Mouse (Mus musculus): ENCODE results near the gene Slc7a7. TPM values are rescaled to one million over a fixed set of nuclear protein-coding genes. Genes with fewer than 3 reads are reported as not detected.
A peak's percentile ranks its signal among the peaks of the same experiment; 100 is the strongest.

Gene Slc7a7
- polyA plus RNA-seq, 1 experiment, result 0.35 TPM

DNA sequence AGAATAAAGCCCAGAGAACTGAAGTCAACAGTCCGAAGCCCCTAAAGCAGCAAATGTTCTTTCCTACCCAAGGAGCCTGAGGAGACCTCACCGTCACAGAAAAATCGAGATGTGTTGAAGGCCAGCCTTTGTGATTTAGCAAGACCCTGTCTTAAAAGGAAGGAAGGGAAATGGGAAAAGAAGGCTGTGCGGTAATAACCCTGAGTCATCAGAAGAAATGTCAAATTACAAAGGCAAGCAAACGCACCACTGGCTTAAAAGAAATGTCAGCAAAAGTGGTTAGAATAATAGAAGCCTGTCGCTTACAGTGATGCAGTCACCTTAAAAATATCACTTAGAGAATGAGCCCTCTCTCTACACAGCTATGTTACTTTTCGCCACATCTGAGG, 19.1 kb downstream of the Slc7a7 start:
- Histone ChIP-seq H3ac (ENCODE audit: control insufficient read depth, insufficient read length, low read depth) (no peak overlapping the region), H3K4me3 (ENCODE audit: insufficient read depth, poor library complexity, severe bottlenecking) (no peak overlapping the region), H3K79me2 (ENCODE audit: control insufficient read depth, insufficient read depth) (no peaks in the 10 kb centered on the region), H3K36me3 (ENCODE audit: control insufficient read depth, insufficient read depth) (no peaks in the 10 kb centered on the region), H3K27me3 (ENCODE audit: control insufficient read depth, insufficient read depth, insufficient read length) (no peaks in the 10 kb centered on the region), H3K79me3 (ENCODE audit: low read depth) (no peaks in the 10 kb centered on the region)
- TF ChIP-seq FOSL1 (IDR thresholded peaks at IDR 0.05; ENCODE audit: insufficient read depth, low read length, poor library complexity, severe bottlenecking), result no peak
- TF ChIP-seq MYOG (IDR thresholded peaks at IDR 0.05; ENCODE audit: control insufficient read depth, extremely low read depth, insufficient read length), result no peak
- TF ChIP-seq MYOD1 (IDR thresholded peaks at IDR 0.05; ENCODE audit: control insufficient read depth, insufficient read length, low read depth), result no peak
- TF ChIP-seq CTCF (IDR thresholded peaks at IDR 0.05; ENCODE audit: control insufficient read depth, insufficient read depth, insufficient read length), result no peak
- no peak for TF ChIP-seq CEBPB (IDR thresholded peaks at IDR 0.05; ENCODE audit: low read depth)
- no peak for TF ChIP-seq USF1 (IDR thresholded peaks at IDR 0.05; ENCODE audit: low read depth)
- no peak for TF ChIP-seq MAX (IDR thresholded peaks at IDR 0.05)

DNA sequence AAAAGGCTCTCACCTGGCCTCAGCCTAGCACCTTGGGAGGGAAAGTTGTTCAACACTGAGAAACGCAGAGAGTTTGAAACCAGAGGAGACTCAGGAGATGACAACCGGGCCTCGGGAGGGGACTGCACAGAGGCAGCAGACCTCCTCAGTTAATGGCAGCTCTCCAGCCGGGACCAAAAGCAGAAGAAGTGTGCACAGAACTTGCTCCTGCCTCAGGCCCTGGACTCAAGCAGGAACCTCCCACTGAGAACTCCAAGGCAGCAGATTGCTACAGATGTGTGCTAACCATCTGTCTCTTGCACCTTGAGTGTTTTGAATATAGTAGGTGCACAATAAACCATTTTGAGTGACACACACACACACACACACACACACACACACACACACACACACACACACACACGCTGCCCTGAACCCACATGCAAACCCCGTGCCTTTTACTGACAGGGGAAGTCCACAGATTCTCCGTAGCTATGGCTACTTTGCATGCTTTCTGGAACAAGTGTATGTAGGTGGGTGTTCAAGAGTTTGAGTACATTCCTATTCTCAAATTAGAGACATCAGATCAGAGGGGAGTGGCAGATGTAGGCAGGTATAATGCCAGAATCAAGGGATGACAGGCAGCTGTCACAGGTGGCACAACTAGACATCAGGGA, 19.6 kb downstream of the Slc7a7 start:
- no peaks in the 10 kb centered on the region for H3K27me3 ChIP-seq (ENCODE audit: control insufficient read depth, insufficient read depth, insufficient read length)
- H3K36me3 ChIP-seq (ENCODE audit: control insufficient read depth, insufficient read depth), result no peaks in the 10 kb centered on the region
- no peaks in the 10 kb centered on the region for H3K79me2 ChIP-seq (ENCODE audit: control insufficient read depth, insufficient read depth)
- H3K4me3 ChIP-seq (ENCODE audit: insufficient read depth, poor library complexity, severe bottlenecking), result no peak overlapping the region
- no peak overlapping the region for H3ac ChIP-seq (ENCODE audit: control insufficient read depth, insufficient read length, low read depth)
- TF ChIP-seq FOSL1 (IDR thresholded peaks at IDR 0.05; ENCODE audit: insufficient read depth, low read length, poor library complexity, severe bottlenecking), result no peak
- H3K79me3 ChIP-seq (ENCODE audit: low read depth), result no peaks in the 10 kb centered on the region

DNA sequence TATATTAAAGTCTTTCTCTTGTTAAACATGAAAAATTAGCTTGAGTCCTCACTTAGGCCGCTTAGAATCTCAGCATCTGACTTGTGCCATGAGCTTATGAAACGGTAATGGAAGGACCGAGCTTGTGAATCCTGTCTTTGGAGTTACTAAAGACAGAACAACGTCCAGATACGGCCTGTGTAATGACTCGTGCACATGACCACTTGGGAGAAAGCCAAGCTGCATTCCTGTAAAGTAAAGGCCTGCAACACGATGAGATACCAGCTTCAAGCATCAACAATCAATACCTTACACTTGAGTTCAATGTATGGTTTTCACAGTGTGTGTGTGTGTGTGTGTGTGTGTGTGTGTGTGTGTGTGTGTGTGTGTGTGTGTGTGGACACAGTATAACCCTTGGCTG, 20.9 kb downstream of the Slc7a7 start:
- Histone ChIP-seq H3K79me2 (ENCODE audit: control insufficient read depth, insufficient read depth) (no peaks in the 10 kb centered on the region), H3ac (ENCODE audit: control insufficient read depth, insufficient read length, low read depth) (no peak overlapping the region), H3K4me3 (ENCODE audit: insufficient read depth, poor library complexity, severe bottlenecking) (no peak overlapping the region), H3K36me3 (ENCODE audit: control insufficient read depth, insufficient read depth) (no peaks in the 10 kb centered on the region), H3K79me3 (ENCODE audit: low read depth) (no peaks in the 10 kb centered on the region), H3K27me3 (ENCODE audit: control insufficient read depth, insufficient read depth, insufficient read length) (no peaks in the 10 kb centered on the region)
- no peak for TF ChIP-seq MYOD1 (IDR thresholded peaks at IDR 0.05; ENCODE audit: control insufficient read depth, insufficient read length, low read depth)
- no peak for TF ChIP-seq MAX (IDR thresholded peaks at IDR 0.05)
- no peak for TF ChIP-seq FOSL1 (IDR thresholded peaks at IDR 0.05; ENCODE audit: insufficient read depth, low read length, poor library complexity, severe bottlenecking)
- TF ChIP-seq USF1 (IDR thresholded peaks at IDR 0.05; ENCODE audit: low read depth), result no peak
- no peak for TF ChIP-seq CEBPB (IDR thresholded peaks at IDR 0.05; ENCODE audit: low read depth)
- TF ChIP-seq CTCF (IDR thresholded peaks at IDR 0.05; ENCODE audit: control insufficient read depth, insufficient read depth, insufficient read length), result no peak
- no peak for TF ChIP-seq MYOG (IDR thresholded peaks at IDR 0.05; ENCODE audit: control insufficient read depth, extremely low read depth, insufficient read length)

DNA sequence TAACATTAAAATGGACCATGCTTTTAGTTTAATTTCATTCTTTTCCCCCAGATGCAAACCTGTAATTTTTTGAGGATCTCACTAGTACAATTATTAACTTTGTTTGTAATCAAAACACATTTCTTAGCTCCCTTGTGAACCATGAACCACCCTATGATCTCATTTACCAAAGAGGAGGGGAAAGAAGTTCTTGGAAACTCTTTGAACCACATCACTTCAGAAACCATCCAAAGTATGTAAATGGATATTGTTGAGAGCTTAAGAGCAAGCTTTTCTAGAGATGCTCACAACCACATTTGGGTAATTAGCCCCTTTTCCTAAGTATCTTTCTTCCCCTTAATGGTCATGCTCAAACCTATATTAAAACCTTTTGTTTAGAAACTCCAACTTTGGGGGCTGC, 23.3 kb downstream of the Slc7a7 start:
- Histone ChIP-seq H3K27me3 (ENCODE audit: control insufficient read depth, insufficient read depth, insufficient read length) (no peaks in the 10 kb centered on the region), H3K4me3 (ENCODE audit: insufficient read depth, poor library complexity, severe bottlenecking) (no peak overlapping the region), H3K79me2 (ENCODE audit: control insufficient read depth, insufficient read depth) (no peaks in the 10 kb centered on the region), H3K79me3 (ENCODE audit: low read depth) (no peaks in the 10 kb centered on the region), H3K36me3 (ENCODE audit: control insufficient read depth, insufficient read depth) (no peaks in the 10 kb centered on the region), H3ac (ENCODE audit: control insufficient read depth, insufficient read length, low read depth) (no peak overlapping the region)
- TF ChIP-seq USF1 (IDR thresholded peaks at IDR 0.05; ENCODE audit: low read depth), result no peak
- no peak for TF ChIP-seq MYOG (IDR thresholded peaks at IDR 0.05; ENCODE audit: control insufficient read depth, extremely low read depth, insufficient read length)
- no peak for TF ChIP-seq CEBPB (IDR thresholded peaks at IDR 0.05; ENCODE audit: low read depth)
- no peak for TF ChIP-seq MYOD1 (IDR thresholded peaks at IDR 0.05; ENCODE audit: control insufficient read depth, insufficient read length, low read depth)
- TF ChIP-seq FOSL1 (IDR thresholded peaks at IDR 0.05; ENCODE audit: insufficient read depth, low read length, poor library complexity, severe bottlenecking), result no peak
- no peak for TF ChIP-seq MAX (IDR thresholded peaks at IDR 0.05)
- no peak for TF ChIP-seq CTCF (IDR thresholded peaks at IDR 0.05; ENCODE audit: control insufficient read depth, insufficient read depth, insufficient read length)

DNA sequence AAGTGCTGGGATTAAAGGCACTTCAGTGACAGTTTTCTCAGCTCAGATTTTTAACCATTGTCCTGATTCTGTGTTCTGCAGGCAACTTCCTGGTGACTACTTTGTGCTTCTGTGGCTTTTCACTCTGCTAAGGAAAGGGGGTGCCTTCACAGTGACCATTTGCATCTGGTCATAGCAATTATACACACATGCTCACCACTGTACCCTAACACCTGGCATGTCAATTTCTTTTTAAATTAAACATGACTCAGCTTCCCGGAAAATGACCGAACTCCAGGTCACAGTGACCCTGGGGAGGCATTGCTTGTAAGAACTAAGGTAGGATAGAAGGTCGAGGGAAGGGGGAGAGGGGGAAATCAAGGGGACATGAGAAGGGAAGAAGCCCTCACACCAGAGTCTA, 23.8 kb downstream of the Slc7a7 start:
- Histone ChIP-seq H3K27me3 (ENCODE audit: control insufficient read depth, insufficient read depth, insufficient read length) (no peaks in the 10 kb centered on the region), H3K4me3 (ENCODE audit: insufficient read depth, poor library complexity, severe bottlenecking) (no peak overlapping the region), H3K79me3 (ENCODE audit: low read depth) (no peaks in the 10 kb centered on the region), H3K36me3 (ENCODE audit: control insufficient read depth, insufficient read depth) (no peaks in the 10 kb centered on the region), H3K79me2 (ENCODE audit: control insufficient read depth, insufficient read depth) (no peaks in the 10 kb centered on the region), H3ac (ENCODE audit: control insufficient read depth, insufficient read length, low read depth) (no peak overlapping the region)
- no peak for TF ChIP-seq MYOG (IDR thresholded peaks at IDR 0.05; ENCODE audit: control insufficient read depth, extremely low read depth, insufficient read length)
- TF ChIP-seq MYOD1 (IDR thresholded peaks at IDR 0.05; ENCODE audit: control insufficient read depth, insufficient read length, low read depth), result peak; percentile 53

DNA sequence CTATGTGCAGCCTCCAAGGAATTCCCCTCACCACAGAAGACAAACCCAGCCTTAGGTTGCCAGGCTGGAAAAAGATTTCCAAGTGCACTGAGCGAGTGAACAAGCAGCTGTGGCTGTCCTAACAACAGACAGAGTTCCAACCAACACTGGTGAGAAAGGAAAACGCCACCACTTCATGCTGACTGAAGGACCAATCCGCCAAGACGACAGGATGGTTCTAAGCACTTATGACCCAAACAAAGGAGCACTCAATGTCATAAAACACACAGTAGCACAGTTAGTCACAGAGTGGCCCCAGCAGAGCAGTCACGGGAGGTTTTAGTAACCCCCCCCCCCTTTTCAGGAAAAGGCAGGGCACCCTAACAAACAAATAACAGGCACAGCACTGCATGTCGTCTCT, 26.7 kb downstream of the Slc7a7 start:
- Histone ChIP-seq H3K36me3 (ENCODE audit: control insufficient read depth, insufficient read depth) (no peaks in the 10 kb centered on the region), H3ac (ENCODE audit: control insufficient read depth, insufficient read length, low read depth) (no peak overlapping the region), H3K79me2 (ENCODE audit: control insufficient read depth, insufficient read depth) (no peaks in the 10 kb centered on the region), H3K79me3 (ENCODE audit: low read depth) (no peaks in the 10 kb centered on the region), H3K27me3 (ENCODE audit: control insufficient read depth, insufficient read depth, insufficient read length) (no peaks in the 10 kb centered on the region), H3K4me3 (ENCODE audit: insufficient read depth, poor library complexity, severe bottlenecking) (no peak overlapping the region)
- TF ChIP-seq CEBPB (IDR thresholded peaks at IDR 0.05; ENCODE audit: low read depth) (no peak), FOSL1 (IDR thresholded peaks at IDR 0.05; ENCODE audit: insufficient read depth, low read length, poor library complexity, severe bottlenecking) (no peak), MYOG (IDR thresholded peaks at IDR 0.05; ENCODE audit: control insufficient read depth, extremely low read depth, insufficient read length) (no peak), MAX (IDR thresholded peaks at IDR 0.05) (no peak)
